Mouse (Mus musculus) stomach, postnatal 0 days (tissue): ENCODE data around the gene Tmem28.

Experiments used
- CTCF ChIP-seq: IDR thresholded peaks from 2 replicates; pipeline ENCODE4 v1.5.1; 2016; ENCODE audit warnings: antibody characterized with exemption, low read depth, mild to moderate bottlenecking, moderate library complexity
- EP300 ChIP-seq: optimal IDR thresholded peaks from 2 replicates; pipeline ENCODE3; 2016; ENCODE audit warnings: antibody characterized with exemption

DNA sequence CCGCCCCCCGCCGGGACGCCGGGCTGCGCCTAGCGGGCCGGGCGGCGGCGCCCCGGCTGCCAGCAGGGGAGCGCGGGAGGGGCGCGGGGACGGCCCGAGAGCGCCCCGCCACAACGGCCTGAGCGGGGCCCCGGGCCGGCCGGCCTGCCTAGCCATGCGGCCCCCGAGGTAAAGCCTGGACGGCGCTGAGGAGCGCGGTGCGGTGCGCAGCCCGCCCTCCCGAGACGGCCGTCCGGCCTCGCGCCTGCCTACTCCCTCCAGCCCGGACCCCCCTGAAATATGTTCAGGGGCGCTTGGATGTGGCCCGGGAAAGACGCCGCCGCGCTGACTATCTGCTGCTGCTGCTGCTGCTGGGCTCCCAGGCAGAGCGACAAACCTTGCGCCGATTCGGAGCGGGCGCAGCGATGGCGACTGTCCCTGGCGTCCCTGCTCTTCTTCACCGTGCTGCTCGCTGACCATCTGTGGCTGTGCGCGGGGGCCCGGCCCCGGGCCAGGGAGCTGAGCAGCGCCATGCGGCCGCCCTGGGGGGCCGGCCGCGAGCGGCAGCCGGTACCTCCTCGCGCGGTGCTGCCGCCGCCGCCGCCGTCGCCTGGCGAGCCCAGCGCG is at the start of gene Tmem28:
- TF ChIP-seq EP300 (no peak), CTCF (no peak)
